Mouse (Mus musculus) intestine, embryonic 14.5 days (tissue): ENCODE results near the gene Has3. TPM values are rescaled to one million over a fixed set of nuclear protein-coding genes. Genes with fewer than 3 reads are reported as not detected.

Experiments used
- ATAC-seq: fragments of 200-750 bp; cut with Nextera tagmentation; replicated peaks from 2 replicates; pipeline ENCODE4 v1.8.0; 2017; ENCODE audit warnings: low read depth, moderate number of reproducible peaks, moderate TSS enrichment, moderate library complexity; ENCODE audit not compliant: low FRiP score, low TSS enrichment
- DNase-seq: peaks from one replicate; pipeline ENCODE4 v3.0.0-alpha.2; 2018; ENCODE audit warnings: low spot score
- H3K27ac ChIP-seq: fragments of 300-500 bp; sonication (generic); 2 replicates; pipeline ENCODE4 v1.5.1; 2014; ENCODE audit warnings: low read depth, mild to moderate bottlenecking, control low read depth
- H3K27me3 ChIP-seq: fragments of 300-500 bp; sonication (generic); replicated peaks from 2 replicates; pipeline ENCODE4 v1.6.1; 2014; ENCODE audit warnings: low read length, control low read depth; ENCODE audit not compliant: control insufficient read depth, insufficient read depth
- H3K36me3 ChIP-seq: fragments of 300-500 bp; sonication (generic); 2 replicates; pipeline ENCODE4 v1.6.1; 2014; ENCODE audit warnings: low read length, control low read depth; ENCODE audit not compliant: control insufficient read depth, insufficient read depth
- H3K4me1 ChIP-seq: fragments of 300-500 bp; sonication (generic); replicated peaks from 2 replicates; pipeline ENCODE4 v1.6.1; 2014; ENCODE audit warnings: low read length, control low read depth, mixed read lengths; ENCODE audit not compliant: control insufficient read depth, insufficient read depth
- H3K4me2 ChIP-seq: fragments of 300-500 bp; sonication (generic); 2 replicates; pipeline ENCODE4 v1.6.1; 2014; ENCODE audit warnings: low read length
- H3K4me3 ChIP-seq: fragments of 300-500 bp; sonication (generic); 2 replicates; pipeline ENCODE4 v1.5.1; 2014; ENCODE audit warnings: low read depth, low read length, control low read depth, mixed read lengths
- H3K9ac ChIP-seq: fragments of 300-500 bp; sonication (generic); 2 replicates; pipeline ENCODE4 v1.6.1; 2014; ENCODE audit warnings: mild to moderate bottlenecking, low read length
- H3K9me3 ChIP-seq: fragments of 300-500 bp; sonication (generic); 2 replicates; pipeline ENCODE4 v1.6.1; 2016; ENCODE audit warnings: low read length, control low read depth; ENCODE audit not compliant: control insufficient read depth
- WGBS: fragments of 180-500 bp; shearing (Covaris S2); extraction: QIAGEN DNeasy Blood & Tissue Kit; methylation state at CpG from one replicate; pipeline ENCODE4 v1.1.7; 2014; 5-methylcytosine and 5-hydroxymethylcytosine counted together
- polyA plus RNA-seq: library from polyadenylated mRNA; unstranded; fragments of >200 nt; fragmentation: Nextera tagmentation; extraction: Ambion mirVana; gene quantifications from 2 replicates; pipeline ENCODE4 v1.2.1, GENCODE M21; 2014

The Has3 gene
- polyA plus RNA-seq, 1 experiment from 2014 or later, result 0.14 TPM

GRCm38 (mm10) chr8:106929921-106930320 lies 59.9 kb downstream of the Has3 start:
- WGBS, result 82% methylated on average over 5 of the region's 5 CpGs
- DNase-seq, result no peak
- H3K27me3 ChIP-seq, result no peaks in the 10 kb centered on the region
- peaks cover 9% of the 10 kb centered on the region; the same call in 1 of the 2 replicates for H3K4me1 ChIP-seq
- peak overlapping the region; percentile 48; the same call in 1 of the 2 replicates for H3K27ac ChIP-seq
- H3K9ac ChIP-seq, result no peak overlapping the region
- no peak for ATAC-seq
- no peaks in the 10 kb centered on the region for H3K36me3 ChIP-seq
- H3K9me3 ChIP-seq, result no peaks in the 10 kb centered on the region
- H3K4me3 ChIP-seq, result no peak overlapping the region
- H3K4me2 ChIP-seq, result no peak overlapping the region

GRCm38 (mm10) chr8:106932376-106933065 lies 62.5 kb downstream of the Has3 start:
- DNase-seq, result peak; percentile 65
- whole genome bisulfite sequencing, result 15% methylated on average over 22 of the region's 22 CpGs
- ATAC-seq, result no peak
- Histone ChIP-seq H3K36me3 (no peaks in the 10 kb centered on the region), H3K27me3 (no peaks in the 10 kb centered on the region), H3K9me3 (no peaks in the 10 kb centered on the region), H3K4me3 (no peak overlapping the region; the same call in 1 of the 2 replicates), H3K4me1 (peaks cover 20% of the 10 kb centered on the region), H3K4me2 (peak overlapping the region; percentile 38), H3K9ac (0 out of 2 replicates have a peak overlapping the region, but pooled peaks have one; percentile 10), H3K27ac (no peak overlapping the region)

- no peak overlapping the region for H3K4me3 ChIP-seq
- no peaks in the 10 kb centered on the region for H3K36me3 ChIP-seq
- H3K9me3 ChIP-seq, result no peaks in the 10 kb centered on the region
- no peak for DNase-seq
- ATAC-seq, result no peak
- H3K27me3 ChIP-seq, result no peaks in the 10 kb centered on the region
- no peak overlapping the region for H3K9ac ChIP-seq
- H3K4me2 ChIP-seq, result no peak overlapping the region
- H3K4me1 ChIP-seq, result peaks cover 29% of the 10 kb centered on the region
- 82% methylated on average over 4 of the region's 4 CpGs for WGBS
- H3K27ac ChIP-seq, result no peak overlapping the region
Observed at GRCm38 (mm10) chr8:106933506-106934143, 63.6 kb downstream of the Has3 start.

Other genes starting within 250 kb of the Has3 start
- gene Tango6, start 187.2 kb upstream of the Has3 start, polyA plus RNA-seq, result 9.1 and 10.9 TPM in 2 replicates
- gene Utp4, start 23.4 kb downstream of the Has3 start, polyA plus RNA-seq, result 79.6 and 85.4 TPM in 2 replicates
- gene Sntb2, start 65.5 kb downstream of the Has3 start, polyA plus RNA-seq, result 15.1 TPM in 2 replicates
- gene Vps4a, start 161.0 kb downstream of the Has3 start, polyA plus RNA-seq, result 64.2 and 68.3 TPM in 2 replicates
- 44.3 and 45.7 TPM in 2 replicates for gene Pdf, start 178.4 kb downstream of the Has3 start, polyA plus RNA-seq
- 37.9 and 38.7 TPM in 2 replicates for gene Cog8, start 186.4 kb downstream of the Has3 start, polyA plus RNA-seq
- 102 and 107 TPM in 2 replicates for gene Nip7, start 186.6 kb downstream of the Has3 start, polyA plus RNA-seq
- gene Tmed6, start 195.4 kb downstream of the Has3 start, polyA plus RNA-seq, result 9.3 and 21.3 TPM in 2 replicates
- gene Terf2, start 226.3 kb downstream of the Has3 start, polyA plus RNA-seq, result 14.2 and 14.9 TPM in 2 replicates